17 mouse cellular contexts compared by ENCODE assay signal in the genomic region with DNA sequence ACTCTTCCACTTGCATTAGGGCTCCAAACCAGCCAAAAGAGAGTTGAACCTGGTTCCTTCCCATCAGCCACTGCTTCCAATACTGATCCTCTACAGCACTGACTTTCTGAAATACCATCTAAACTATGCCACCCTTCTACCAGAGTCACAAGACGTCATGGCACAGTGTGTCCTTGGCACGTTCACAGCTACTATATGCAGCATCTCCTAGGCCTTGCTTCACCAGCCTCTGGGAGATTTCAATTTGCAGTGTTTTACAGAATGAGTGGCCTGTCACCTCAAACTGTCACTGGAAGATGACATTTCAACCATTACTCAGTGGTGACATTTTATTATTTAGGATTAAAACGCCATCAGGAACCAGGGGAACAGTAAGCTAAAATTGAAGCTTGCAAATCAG.
"Had no signal": no experiment of that assay in that cellular context is flagged by ENCODE, and none has a peak within 500 bp of the region (broad histone marks: within the 10 kb centered on the region; RNA-seq: fewer than 3 reads in every experiment).

No protein-coding gene starts in this region.

- DNase-seq: kidney, adult 18-20 months; kidney, postnatal 25 days; layer of hippocampus, adult 9-11 months; liver, embryonic 13.5 days; lung, embryonic 14.5 days; right cerebral cortex, adult 18-20 months; right cerebral cortex, postnatal 14 days; right cerebral cortex, postnatal 4 days; thymus, adult 2 months; thymus, postnatal 14 days; thymus, postnatal 4 days had no signal

- H3K9me3 ChIP-seq: liver, embryonic 13.5 days had no signal

- H3K9ac ChIP-seq: liver, embryonic 13.5 days; lung, embryonic 14.5 days had no signal

- H3K4me3 ChIP-seq: layer of hippocampus, adult 2 months; left cerebral cortex, adult 2 months; liver, embryonic 13.5 days had no signal

- H3K27me3 ChIP-seq: liver, embryonic 13.5 days had no signal

- H3K4me2 ChIP-seq: liver, embryonic 13.5 days; lung, embryonic 14.5 days had no signal

- H3K36me3 ChIP-seq: liver, embryonic 13.5 days had no signal

- H3K4me1 ChIP-seq: liver, embryonic 13.5 days had no signal

- H3K27ac ChIP-seq: kidney, postnatal 0 days; layer of hippocampus, adult 2 months; left cerebral cortex, adult 2 months; liver, embryonic 13.5 days; macrophage; stomach, postnatal 0 days had no signal

- ATAC-seq: lung, postnatal 0 days had no signal
